Mouse (Mus musculus): Measurements from ENCODE around the gene Lats1. TPM values are rescaled to one million over a fixed set of nuclear protein-coding genes. Genes with fewer than 3 reads are reported as not detected.

Gene Lats1
- polyA plus RNA-seq, 2 experiments = 12.0 to 21.5 TPM

- no peak overlapping the region for H3K4me2 ChIP-seq (replicated peaks; ENCODE audit: low read depth, low read length, severe bottlenecking)
- no peaks in the 10 kb centered on the region for H3K27me3 ChIP-seq (ENCODE audit: control insufficient read depth, insufficient read depth, low read length)
- peaks cover 73% of the 10 kb centered on the region for H3K36me3 ChIP-seq (ENCODE audit: control insufficient read depth, insufficient read depth, low read length)
- no peak for TF ChIP-seq POLR2A (IDR thresholded peaks at IDR 0.05; ENCODE audit: borderline replicate concordance, extremely low read depth, insufficient read depth, insufficient read length)
- no peak for DNase-seq (ENCODE audit: low spot score)
- no peaks in the 10 kb centered on the region for H3K4me1 ChIP-seq (ENCODE audit: control insufficient read depth, insufficient read depth, low read length)
- H3K4me3 ChIP-seq (replicated peaks; ENCODE audit: low read length) = no peak overlapping the region
- H3K27ac ChIP-seq (replicated peaks; ENCODE audit: low read depth, low read length) = no peak overlapping the region
- WGBS = 66% methylated on average over 1 of the region's 1 CpGs
- no peak for ATAC-seq (ENCODE audit: low FRiP score, low read depth)
- H3K9ac ChIP-seq (ENCODE audit: low read depth, low read length, severe bottlenecking) = no peak overlapping the region
- no peaks in the 10 kb centered on the region for H3K9me3 ChIP-seq (ENCODE audit: control insufficient read depth, low read length)
Observed at GRCm38 (mm10) chr10:7673673-7674072, 7.3 kb upstream of the Lats1 start.

GRCm38 (mm10) chr10:7681343-7682025 lies 470 bp downstream of the Lats1 start:
- H3K27ac ChIP-seq (replicated peaks; ENCODE audit: low read depth, low read length) = peak overlapping the region; percentile 98
- H3K9ac ChIP-seq (ENCODE audit: low read depth, low read length, severe bottlenecking) = peak overlapping the region; percentile 100
- no peak for TF ChIP-seq POLR2A (IDR thresholded peaks at IDR 0.05; ENCODE audit: borderline replicate concordance, extremely low read depth, insufficient read depth, insufficient read length)
- H3K36me3 ChIP-seq (ENCODE audit: control insufficient read depth, insufficient read depth, low read length) = peaks cover 30% of the 10 kb centered on the region
- peak; percentile 80 for ATAC-seq (ENCODE audit: low FRiP score, low read depth)
- H3K4me2 ChIP-seq (replicated peaks; ENCODE audit: low read depth, low read length, severe bottlenecking) = peak overlapping the region; percentile 65
- WGBS = under 1% methylated on average over 39 of the region's 64 CpGs
- no peaks in the 10 kb centered on the region for H3K27me3 ChIP-seq (ENCODE audit: control insufficient read depth, insufficient read depth, low read length)
- no peaks in the 10 kb centered on the region for H3K9me3 ChIP-seq (ENCODE audit: control insufficient read depth, low read length)
- H3K4me1 ChIP-seq (ENCODE audit: control insufficient read depth, insufficient read depth, low read length) = peaks cover 21% of the 10 kb centered on the region
- peak overlapping the region; percentile 97 for H3K4me3 ChIP-seq (replicated peaks; ENCODE audit: low read length)
- DNase-seq (ENCODE audit: low spot score) = peak; percentile 77

- no peak overlapping the region for H3K27ac ChIP-seq (replicated peaks; ENCODE audit: low read depth, low read length)
- no peaks in the 10 kb centered on the region for H3K27me3 ChIP-seq (ENCODE audit: control insufficient read depth, insufficient read depth, low read length)
- ATAC-seq (ENCODE audit: low FRiP score, low read depth) = no peak
- peak overlapping the region; percentile 100 for H3K9ac ChIP-seq (ENCODE audit: low read depth, low read length, severe bottlenecking)
- H3K9me3 ChIP-seq (ENCODE audit: control insufficient read depth, low read length) = no peaks in the 10 kb centered on the region
- 48% methylated on average over 3 of the region's 3 CpGs for WGBS
- H3K36me3 ChIP-seq (ENCODE audit: control insufficient read depth, insufficient read depth, low read length) = peaks cover 23% of the 10 kb centered on the region
- H3K4me1 ChIP-seq (ENCODE audit: control insufficient read depth, insufficient read depth, low read length) = peaks cover 21% of the 10 kb centered on the region
- peak overlapping the region; percentile 65 for H3K4me2 ChIP-seq (replicated peaks; ENCODE audit: low read depth, low read length, severe bottlenecking)
- DNase-seq (ENCODE audit: low spot score) = no peak
- no peak for TF ChIP-seq POLR2A (IDR thresholded peaks at IDR 0.05; ENCODE audit: borderline replicate concordance, extremely low read depth, insufficient read depth, insufficient read length)
- peak overlapping the region; percentile 97 for H3K4me3 ChIP-seq (replicated peaks; ENCODE audit: low read length)
Observed at GRCm38 (mm10) chr10:7682249-7682648, 1.2 kb downstream of the Lats1 start.

GRCm38 (mm10) chr10:7686902-7687301 lies 5.9 kb downstream of the Lats1 start:
- H3K27ac ChIP-seq (replicated peaks; ENCODE audit: low read depth, low read length) = no peak overlapping the region
- no peak for TF ChIP-seq POLR2A (IDR thresholded peaks at IDR 0.05; ENCODE audit: borderline replicate concordance, extremely low read depth, insufficient read depth, insufficient read length)
- H3K9me3 ChIP-seq (ENCODE audit: control insufficient read depth, low read length) = no peaks in the 10 kb centered on the region
- H3K36me3 ChIP-seq (ENCODE audit: control insufficient read depth, insufficient read depth, low read length) = peaks cover 12% of the 10 kb centered on the region
- H3K4me2 ChIP-seq (replicated peaks; ENCODE audit: low read depth, low read length, severe bottlenecking) = no peak overlapping the region
- H3K9ac ChIP-seq (ENCODE audit: low read depth, low read length, severe bottlenecking) = no peak overlapping the region
- no peak overlapping the region for H3K4me3 ChIP-seq (replicated peaks; ENCODE audit: low read length)
- peaks cover 10% of the 10 kb centered on the region; the same call in 1 of the 2 replicates for H3K4me1 ChIP-seq (ENCODE audit: control insufficient read depth, insufficient read depth, low read length)
- no peak for ATAC-seq (ENCODE audit: low FRiP score, low read depth)
- no peaks in the 10 kb centered on the region for H3K27me3 ChIP-seq (ENCODE audit: control insufficient read depth, insufficient read depth, low read length)
- WGBS = 94% methylated on average over 6 of the region's 6 CpGs
- DNase-seq (ENCODE audit: low spot score) = no peak

- ATAC-seq (ENCODE audit: low FRiP score, low read depth) (no peak), DNase-seq (ENCODE audit: low spot score) (no peak)
- H3K4me3 ChIP-seq (replicated peaks; ENCODE audit: low read length) = no peak overlapping the region
- no peaks in the 10 kb centered on the region for H3K4me1 ChIP-seq (ENCODE audit: control insufficient read depth, insufficient read depth, low read length)
- TF ChIP-seq POLR2A (IDR thresholded peaks at IDR 0.05; ENCODE audit: borderline replicate concordance, extremely low read depth, insufficient read depth, insufficient read length) = no peak
- H3K27me3 ChIP-seq (ENCODE audit: control insufficient read depth, insufficient read depth, low read length) = no peaks in the 10 kb centered on the region
- peaks cover 85% of the 10 kb centered on the region for H3K36me3 ChIP-seq (ENCODE audit: control insufficient read depth, insufficient read depth, low read length)
- no peak overlapping the region for H3K4me2 ChIP-seq (replicated peaks; ENCODE audit: low read depth, low read length, severe bottlenecking)
- no peak overlapping the region for H3K27ac ChIP-seq (replicated peaks; ENCODE audit: low read depth, low read length)
- no peak overlapping the region for H3K9ac ChIP-seq (ENCODE audit: low read depth, low read length, severe bottlenecking)
- H3K9me3 ChIP-seq (ENCODE audit: control insufficient read depth, low read length) = no peaks in the 10 kb centered on the region
Observed at GRCm38 (mm10) chr10:7695286-7695685, 14.3 kb downstream of the Lats1 start.

Measured in limb, embryonic 14.5 days (tissue).